Mouse (Mus musculus): Measurements from ENCODE around the gene Mogat2.

Gene Mogat2

DNA sequence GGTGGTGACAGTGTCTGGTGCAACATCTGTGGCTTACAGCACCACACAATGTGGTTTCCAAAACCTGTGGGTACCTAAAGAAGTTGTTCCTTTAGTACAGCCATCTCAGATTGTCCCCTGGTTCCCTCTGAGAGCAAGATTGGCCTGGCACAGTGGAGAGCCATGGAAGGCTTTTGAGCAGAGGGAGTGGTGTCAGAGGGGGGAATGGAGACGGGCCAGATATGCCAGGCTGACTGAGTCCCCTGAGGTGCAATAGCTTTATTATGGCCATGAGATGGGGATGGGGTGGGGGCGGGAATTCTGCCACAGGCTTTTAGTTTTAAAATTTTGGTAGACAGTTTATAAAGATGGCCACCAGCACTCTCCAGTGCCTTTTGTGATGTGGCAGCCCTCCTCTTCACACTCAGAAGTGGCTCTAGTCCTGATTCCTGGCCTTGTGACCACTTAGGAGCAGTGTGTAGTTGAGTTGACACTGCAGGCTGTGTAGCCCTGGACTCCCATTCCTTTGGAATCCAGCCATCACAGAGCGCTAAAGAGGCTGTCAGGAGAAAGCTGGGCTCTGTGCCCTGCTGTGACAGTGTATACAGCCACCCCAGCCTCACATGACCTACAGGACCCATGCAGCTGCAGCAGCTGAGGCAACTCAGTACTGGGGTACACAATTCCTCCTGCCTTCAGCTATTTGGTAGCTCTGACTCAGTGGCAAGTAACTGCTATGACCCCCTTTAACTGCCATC, 20.9 kb downstream of the Mogat2 start:
- H3K27me3 ChIP-seq (ENCODE audit: insufficient read depth, low read length): peaks cover 37% of the 10 kb centered on the region
- H3K4me3 ChIP-seq (replicated peaks; ENCODE audit: low read length): no peak overlapping the region
- H3K9me3 ChIP-seq (ENCODE audit: low read length): no peaks in the 10 kb centered on the region
- TF ChIP-seq NANOG (IDR thresholded peaks at IDR 0.05; ENCODE audit: borderline replicate concordance, low read length): no peak
- TF ChIP-seq CTCF (conservative IDR thresholded peaks at IDR 0.05; ENCODE audit: low read length): no peak
- TF ChIP-seq POU5F1 (IDR thresholded peaks at IDR 0.05; ENCODE audit: borderline replicate concordance, low read length): no peak
- H3K4me1 ChIP-seq (replicated peaks; ENCODE audit: low read depth, low read length): no peaks in the 10 kb centered on the region
- H3K36me3 ChIP-seq (ENCODE audit: insufficient read depth, low read length): no peaks in the 10 kb centered on the region

DNA sequence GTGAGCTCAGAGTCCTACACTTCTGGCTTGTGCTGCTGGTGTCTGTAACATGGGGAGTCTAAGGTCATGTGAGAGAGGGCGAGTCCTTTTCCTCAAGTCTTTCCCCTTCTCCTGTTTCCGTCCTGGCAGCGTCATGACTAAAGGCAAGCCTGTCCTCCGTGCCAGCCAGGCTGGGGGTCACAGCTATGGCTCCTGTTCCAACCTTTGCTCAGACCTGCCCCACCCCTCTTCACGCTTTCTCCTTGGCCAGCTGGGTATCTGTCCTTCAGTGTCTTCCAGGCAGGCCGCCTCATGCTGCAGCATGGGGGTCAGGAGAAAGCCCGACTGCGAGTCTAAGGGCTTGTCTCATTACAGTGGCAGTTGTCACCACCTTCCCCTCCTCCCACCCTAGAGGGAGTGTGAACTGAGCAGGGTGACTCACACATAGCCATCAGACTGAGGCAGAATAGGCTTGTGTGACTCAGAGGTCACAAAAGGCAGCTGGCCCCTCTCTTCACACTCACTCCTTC, 23.0 kb downstream of the Mogat2 start:
- Histone ChIP-seq H3K36me3 (ENCODE audit: insufficient read depth, low read length) (no peaks in the 10 kb centered on the region), H3K4me3 (replicated peaks; ENCODE audit: low read length) (no peak overlapping the region), H3K4me1 (replicated peaks; ENCODE audit: low read depth, low read length) (no peaks in the 10 kb centered on the region), H3K9me3 (ENCODE audit: low read length) (no peaks in the 10 kb centered on the region), H3K27me3 (ENCODE audit: insufficient read depth, low read length) (peaks cover 25% of the 10 kb centered on the region; the same call in 1 of the 2 replicates)
- TF ChIP-seq CTCF (conservative IDR thresholded peaks at IDR 0.05; ENCODE audit: low read length): no peak
- no peak for TF ChIP-seq NANOG (IDR thresholded peaks at IDR 0.05; ENCODE audit: borderline replicate concordance, low read length)
- no peak for TF ChIP-seq POU5F1 (IDR thresholded peaks at IDR 0.05; ENCODE audit: borderline replicate concordance, low read length)

DNA sequence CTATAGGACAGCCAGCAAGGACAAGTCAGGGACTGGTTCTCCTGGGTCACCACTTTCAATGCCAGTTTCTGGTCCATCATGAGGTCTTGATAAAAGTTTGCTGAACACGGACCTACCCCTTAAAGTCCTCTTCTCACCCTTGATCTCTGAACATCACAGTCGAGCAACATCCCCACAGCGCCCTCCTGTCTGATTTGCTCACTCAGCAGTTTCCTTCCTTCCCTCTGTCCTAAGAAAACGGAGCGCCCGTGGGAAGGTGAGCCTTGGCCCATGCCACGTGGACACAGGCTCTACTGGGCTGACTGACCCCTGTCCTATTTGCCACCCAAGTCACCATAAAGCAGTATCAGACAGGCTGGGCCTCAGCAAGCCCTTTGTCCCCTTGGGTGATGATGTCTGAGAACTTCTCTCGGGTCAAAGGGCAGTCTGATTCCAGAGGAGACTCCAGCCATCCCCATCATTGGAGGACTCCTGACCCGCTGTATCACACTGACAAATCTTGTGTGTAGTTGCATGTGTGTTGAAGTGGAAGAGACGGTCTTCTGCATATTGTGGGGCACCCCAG, 23.7 kb downstream of the Mogat2 start:
- H3K27me3 ChIP-seq (ENCODE audit: insufficient read depth, low read length): peaks cover 26% of the 10 kb centered on the region; the same call in 1 of the 2 replicates
- no peaks in the 10 kb centered on the region for H3K9me3 ChIP-seq (ENCODE audit: low read length)
- H3K4me1 ChIP-seq (replicated peaks; ENCODE audit: low read depth, low read length): no peaks in the 10 kb centered on the region
- H3K36me3 ChIP-seq (ENCODE audit: insufficient read depth, low read length): no peaks in the 10 kb centered on the region
- H3K4me3 ChIP-seq (replicated peaks; ENCODE audit: low read length): no peak overlapping the region
- no peak for TF ChIP-seq CTCF (conservative IDR thresholded peaks at IDR 0.05; ENCODE audit: low read length)
- TF ChIP-seq NANOG (IDR thresholded peaks at IDR 0.05; ENCODE audit: borderline replicate concordance, low read length): no peak
- no peak for TF ChIP-seq POU5F1 (IDR thresholded peaks at IDR 0.05; ENCODE audit: borderline replicate concordance, low read length)

DNA sequence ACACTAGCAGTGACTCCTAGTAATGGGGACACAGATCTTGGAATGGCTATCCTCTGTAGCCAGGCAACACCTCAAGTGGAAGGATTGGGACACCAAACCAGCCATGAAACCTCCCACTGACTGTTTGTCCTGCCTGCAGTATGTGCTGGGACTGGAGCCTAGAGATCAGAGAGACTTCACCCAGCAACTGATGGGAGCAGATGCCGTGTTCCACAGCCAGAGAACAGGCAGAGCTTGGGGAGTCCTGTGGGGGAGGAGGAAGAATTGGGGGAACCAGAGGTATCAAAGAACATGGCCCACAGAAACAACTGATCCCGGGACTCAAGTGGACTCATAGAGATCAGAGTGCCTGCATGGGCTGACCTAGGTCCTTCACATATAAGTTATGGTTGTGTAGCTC, 24.7 kb downstream of the Mogat2 start:
- Histone ChIP-seq H3K4me1 (replicated peaks; ENCODE audit: low read depth, low read length) (no peaks in the 10 kb centered on the region), H3K27me3 (ENCODE audit: insufficient read depth, low read length) (peaks cover 15% of the 10 kb centered on the region; the same call in 1 of the 2 replicates), H3K4me3 (replicated peaks; ENCODE audit: low read length) (no peak overlapping the region), H3K36me3 (ENCODE audit: insufficient read depth, low read length) (no peaks in the 10 kb centered on the region), H3K9me3 (ENCODE audit: low read length) (no peaks in the 10 kb centered on the region)
- TF ChIP-seq NANOG (IDR thresholded peaks at IDR 0.05; ENCODE audit: borderline replicate concordance, low read length): no peak
- TF ChIP-seq CTCF (conservative IDR thresholded peaks at IDR 0.05; ENCODE audit: low read length): no peak
- no peak for TF ChIP-seq POU5F1 (IDR thresholded peaks at IDR 0.05; ENCODE audit: borderline replicate concordance, low read length)

DNA sequence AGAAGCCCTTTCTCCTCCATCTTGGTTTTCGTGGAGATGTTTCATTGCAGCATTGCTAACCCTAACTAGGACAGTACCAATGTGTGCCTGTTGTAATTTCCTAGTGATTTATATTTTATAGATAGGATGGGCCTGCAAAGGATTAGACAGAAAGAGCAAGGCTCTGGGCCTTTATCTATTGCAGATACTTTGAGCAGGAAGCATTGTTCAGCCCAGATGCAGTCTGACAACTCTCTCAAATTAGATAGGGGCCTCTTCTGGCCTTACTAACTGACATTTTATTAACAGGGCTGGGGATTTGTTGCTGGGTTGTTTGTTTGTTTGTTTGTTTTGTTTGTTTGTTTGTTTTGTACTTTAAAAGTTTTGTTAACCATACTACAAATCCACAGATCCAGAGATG, 25.4 kb downstream of the Mogat2 start:
- H3K27me3 ChIP-seq (ENCODE audit: insufficient read depth, low read length): peaks cover 11% of the 10 kb centered on the region; the same call in 1 of the 2 replicates
- no peak overlapping the region for H3K4me3 ChIP-seq (replicated peaks; ENCODE audit: low read length)
- H3K36me3 ChIP-seq (ENCODE audit: insufficient read depth, low read length): no peaks in the 10 kb centered on the region
- no peak for TF ChIP-seq NANOG (IDR thresholded peaks at IDR 0.05; ENCODE audit: borderline replicate concordance, low read length)
- TF ChIP-seq CTCF (conservative IDR thresholded peaks at IDR 0.05; ENCODE audit: low read length): no peak
- no peak for TF ChIP-seq POU5F1 (IDR thresholded peaks at IDR 0.05; ENCODE audit: borderline replicate concordance, low read length)
- no peaks in the 10 kb centered on the region for H3K4me1 ChIP-seq (replicated peaks; ENCODE audit: low read depth, low read length)
- H3K9me3 ChIP-seq (ENCODE audit: low read length): no peaks in the 10 kb centered on the region

DNA sequence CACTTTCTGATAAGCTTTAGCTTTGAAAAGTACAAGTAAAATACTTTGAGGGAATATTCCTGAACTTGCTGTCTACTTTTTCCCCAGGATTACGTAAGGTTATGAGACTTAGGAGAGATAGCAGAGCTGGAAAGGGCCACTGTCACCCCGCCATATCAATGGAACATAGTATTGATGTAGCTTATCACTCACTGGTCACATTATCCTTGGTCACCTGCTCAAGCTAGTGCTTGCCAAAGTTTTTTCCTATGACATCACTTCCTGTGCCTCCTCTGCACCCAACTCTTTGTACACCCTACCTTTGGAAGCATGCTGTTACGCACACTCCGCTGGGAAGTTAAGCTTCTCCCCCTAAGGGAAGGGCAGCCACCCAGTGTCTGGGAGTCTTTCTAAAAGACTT, 29.7 kb downstream of the Mogat2 start:
- Histone ChIP-seq H3K27me3 (ENCODE audit: insufficient read depth, low read length) (peaks cover 25% of the 10 kb centered on the region), H3K9me3 (ENCODE audit: low read length) (no peaks in the 10 kb centered on the region), H3K36me3 (ENCODE audit: insufficient read depth, low read length) (no peaks in the 10 kb centered on the region), H3K4me3 (replicated peaks; ENCODE audit: low read length) (no peak overlapping the region), H3K4me1 (replicated peaks; ENCODE audit: low read depth, low read length) (no peaks in the 10 kb centered on the region)
- no peak for TF ChIP-seq NANOG (IDR thresholded peaks at IDR 0.05; ENCODE audit: borderline replicate concordance, low read length)
- TF ChIP-seq CTCF (conservative IDR thresholded peaks at IDR 0.05; ENCODE audit: low read length): no peak
- TF ChIP-seq POU5F1 (IDR thresholded peaks at IDR 0.05; ENCODE audit: borderline replicate concordance, low read length): no peak

DNA sequence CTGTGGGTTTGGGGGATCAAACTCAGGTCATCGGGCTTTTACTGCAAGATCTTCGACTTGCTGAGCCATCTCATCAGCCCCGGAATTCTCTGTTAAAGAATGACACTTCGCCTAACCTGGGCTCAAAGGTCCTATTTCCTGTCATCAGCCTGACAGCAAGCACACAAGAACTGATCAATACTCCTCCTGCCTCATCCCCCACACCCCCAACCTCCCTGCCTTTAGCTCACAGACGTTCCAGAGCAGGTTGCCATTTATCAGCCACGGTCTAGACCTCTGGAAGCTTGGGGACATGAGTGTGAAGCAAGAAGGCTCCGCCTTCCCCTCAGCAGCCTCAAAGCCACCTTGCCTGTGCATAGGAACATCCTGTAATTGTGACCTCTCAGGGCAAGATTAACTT, 32.1 kb downstream of the Mogat2 start:
- Histone ChIP-seq H3K27me3 (ENCODE audit: insufficient read depth, low read length) (peaks cover 27% of the 10 kb centered on the region), H3K36me3 (ENCODE audit: insufficient read depth, low read length) (no peaks in the 10 kb centered on the region), H3K4me3 (replicated peaks; ENCODE audit: low read length) (no peak overlapping the region), H3K4me1 (replicated peaks; ENCODE audit: low read depth, low read length) (no peaks in the 10 kb centered on the region), H3K9me3 (ENCODE audit: low read length) (no peaks in the 10 kb centered on the region)
- TF ChIP-seq NANOG (IDR thresholded peaks at IDR 0.05; ENCODE audit: borderline replicate concordance, low read length) (no peak), POU5F1 (IDR thresholded peaks at IDR 0.05; ENCODE audit: borderline replicate concordance, low read length) (no peak), CTCF (conservative IDR thresholded peaks at IDR 0.05; ENCODE audit: low read length) (no peak)

DNA sequence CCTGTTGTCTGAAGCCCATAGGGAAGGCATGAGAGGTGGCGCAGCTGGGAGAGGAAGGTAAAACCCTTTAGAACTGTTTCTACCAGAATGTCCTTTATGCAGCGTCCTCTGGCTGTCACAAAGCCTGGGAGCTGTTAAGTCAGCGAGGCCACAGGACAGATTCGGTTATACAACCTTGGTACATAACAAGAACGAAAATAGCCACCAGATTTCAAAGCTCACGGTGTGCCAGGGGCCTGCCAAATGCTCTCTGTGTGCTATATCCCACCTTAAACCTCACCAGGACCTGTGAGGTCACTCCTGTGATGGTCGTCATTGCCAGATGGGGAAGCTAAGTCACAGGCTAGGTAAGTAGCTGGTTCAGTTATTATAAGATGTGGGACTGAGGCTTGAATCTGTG, 36.3 kb downstream of the Mogat2 start:
- H3K36me3 ChIP-seq (ENCODE audit: insufficient read depth, low read length): no peaks in the 10 kb centered on the region
- TF ChIP-seq POU5F1 (IDR thresholded peaks at IDR 0.05; ENCODE audit: borderline replicate concordance, low read length) (no peak), CTCF (conservative IDR thresholded peaks at IDR 0.05; ENCODE audit: low read length) (no peak), NANOG (IDR thresholded peaks at IDR 0.05; ENCODE audit: borderline replicate concordance, low read length) (no peak)

More for the DNA sequence above, 36.3 kb downstream of the Mogat2 start:
- Histone ChIP-seq H3K9me3 (ENCODE audit: low read length) (no peaks in the 10 kb centered on the region), H3K4me3 (replicated peaks; ENCODE audit: low read length) (no peak overlapping the region), H3K4me1 (replicated peaks; ENCODE audit: low read depth, low read length) (no peaks in the 10 kb centered on the region), H3K27me3 (ENCODE audit: insufficient read depth, low read length) (peaks cover 29% of the 10 kb centered on the region)
